In the genomic region with DNA sequence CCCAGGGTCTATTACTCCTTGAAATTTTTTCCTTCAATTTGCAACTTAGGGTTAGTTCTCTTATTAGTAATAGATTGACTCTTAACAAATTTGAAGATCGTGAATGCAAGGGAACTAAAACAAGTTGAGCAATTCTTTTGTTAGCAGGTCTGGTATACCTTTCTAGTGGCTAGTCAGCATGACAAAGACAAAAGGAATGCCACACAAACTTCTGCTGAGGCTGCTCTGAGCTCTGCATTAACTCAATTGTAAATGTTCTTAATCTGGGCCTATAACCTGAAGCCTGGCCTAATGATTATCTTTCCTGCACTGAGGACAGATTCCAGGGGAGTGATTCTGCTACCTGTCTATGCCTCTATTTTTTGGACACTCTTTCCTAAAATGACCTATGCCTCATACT, we compare ENCODE assay signal across 22 mouse cellular contexts.
"Had no signal": no experiment of that assay in that cellular context is flagged by ENCODE, and none has a peak within 500 bp of the region (broad histone marks: within the 10 kb centered on the region; RNA-seq: fewer than 3 reads in every experiment).

No protein-coding gene starts in this region.

- DNase-seq: heart, postnatal 10 days; heart, postnatal 14 days; heart, postnatal 36 days; heart, postnatal 4 days; kidney, adult 11 months; kidney, adult 18-20 months; kidney, adult 2 months; kidney, adult 8-10 months; kidney, adult 9 months; kidney, postnatal 10 days; kidney, postnatal 14 days; kidney, postnatal 25 days; kidney, postnatal 36 days; kidney, postnatal 4 days; layer of hippocampus, adult 9-11 months; layer of hippocampus, postnatal 36 days had no signal

- ATAC-seq: hindbrain, embryonic 16.5 days; hindbrain, postnatal 0 days; inflammation-experienced regulatory T-cells, adult 6 months; intestine, embryonic 15.5 days; intestine, embryonic 16.5 days; intestine, postnatal 0 days had no signal
